Mouse (Mus musculus): ENCODE results near the gene Ccdc7a. TPM values are rescaled to one million over a fixed set of nuclear protein-coding genes. Genes with fewer than 3 reads are reported as not detected.
"Not testable (repeated sequence)": the region's sequence is repeated elsewhere in the genome, so short reads cannot be mapped to it uniquely, and the experiment has no call there.

The Ccdc7a gene
- polyA plus RNA-seq (2012; rRNA removed) = not detected in 2 replicates

DNA sequence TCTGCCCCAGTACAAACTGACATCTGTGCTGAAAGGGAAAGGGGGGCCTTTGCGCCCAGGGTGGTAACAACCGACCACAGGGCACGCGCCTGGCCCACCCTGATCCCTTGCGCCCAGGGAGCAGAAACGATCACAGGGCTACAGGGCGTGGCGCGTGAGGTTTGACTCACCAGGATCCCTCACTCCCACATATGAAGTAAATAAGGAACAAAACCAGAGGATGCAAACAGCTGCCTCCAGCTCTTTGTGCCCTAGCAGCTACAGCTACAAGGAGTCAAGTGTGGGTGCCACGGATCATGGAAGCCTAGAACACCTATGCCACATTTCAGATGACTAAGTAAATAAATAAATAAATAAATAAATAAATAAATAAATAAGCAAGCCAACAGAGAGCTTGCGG is at the start of gene Ccdc7a:
Gene Ccdc7a (minus strand): TSS at position 101 of the 400 bp plus-strand sequence.
- not testable (repeated sequence) for H3K27me3 ChIP-seq (replicated peaks; ENCODE audit: control insufficient read depth, insufficient read depth, low read length); H3K4me3 ChIP-seq (ENCODE audit: insufficient read depth, low read depth, low read length); H3K4me1 ChIP-seq (ENCODE audit: control insufficient read depth, insufficient read depth, low read length); DNase-seq; H3K27ac ChIP-seq (ENCODE audit: insufficient read depth, low read depth, low read length); H3K36me3 ChIP-seq (ENCODE audit: control insufficient read depth, insufficient read depth, low read length)
- 85% methylated on average over 2 of the region's 11 CpGs for WGBS

DNA sequence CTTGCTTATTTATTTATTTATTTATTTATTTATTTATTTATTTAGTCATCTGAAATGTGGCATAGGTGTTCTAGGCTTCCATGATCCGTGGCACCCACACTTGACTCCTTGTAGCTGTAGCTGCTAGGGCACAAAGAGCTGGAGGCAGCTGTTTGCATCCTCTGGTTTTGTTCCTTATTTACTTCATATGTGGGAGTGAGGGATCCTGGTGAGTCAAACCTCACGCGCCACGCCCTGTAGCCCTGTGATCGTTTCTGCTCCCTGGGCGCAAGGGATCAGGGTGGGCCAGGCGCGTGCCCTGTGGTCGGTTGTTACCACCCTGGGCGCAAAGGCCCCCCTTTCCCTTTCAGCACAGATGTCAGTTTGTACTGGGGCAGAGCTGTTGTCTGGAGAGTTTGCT is 1.5 kb upstream of the Ccdc7a start, which contains the start of gene Ccdc7b:
Gene Ccdc7b (plus strand): TSS at position 301 of the 400 bp plus-strand sequence.
- not testable (repeated sequence) for H3K4me3 ChIP-seq (ENCODE audit: insufficient read depth, low read depth, low read length); DNase-seq; H3K4me1 ChIP-seq (ENCODE audit: control insufficient read depth, insufficient read depth, low read length); H3K36me3 ChIP-seq (ENCODE audit: control insufficient read depth, insufficient read depth, low read length); H3K27ac ChIP-seq (ENCODE audit: insufficient read depth, low read depth, low read length); H3K27me3 ChIP-seq (replicated peaks; ENCODE audit: control insufficient read depth, insufficient read depth, low read length)
- WGBS = 60% methylated on average over 1 of the region's 10 CpGs

DNA sequence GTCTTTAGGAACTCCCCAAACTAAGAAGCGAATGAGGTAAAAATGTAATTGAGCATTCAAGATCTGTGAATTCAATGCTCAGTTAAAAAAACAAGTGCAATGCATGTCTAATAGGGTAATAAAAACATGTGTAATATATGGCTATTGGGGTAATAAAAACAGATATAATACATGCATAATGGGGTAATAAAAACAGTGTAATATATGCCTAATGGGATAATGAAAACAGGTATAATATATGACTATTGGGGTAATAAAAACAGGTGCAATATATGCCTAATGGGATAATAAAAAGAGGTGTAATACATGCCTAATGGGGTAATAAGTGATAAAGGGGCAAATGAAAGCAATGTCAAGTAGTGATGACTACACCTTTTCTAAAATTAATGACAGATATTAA is 73.9 kb downstream of the Ccdc7a start:
- Histone ChIP-seq H3K27me3 (replicated peaks; ENCODE audit: control insufficient read depth, insufficient read depth, low read length) (no peaks in the 10 kb centered on the region), H3K36me3 (ENCODE audit: control insufficient read depth, insufficient read depth, low read length) (no peaks in the 10 kb centered on the region), H3K4me3 (ENCODE audit: insufficient read depth, low read depth, low read length) (no peak overlapping the region), H3K4me1 (ENCODE audit: control insufficient read depth, insufficient read depth, low read length) (no peaks in the 10 kb centered on the region), H3K27ac (ENCODE audit: insufficient read depth, low read depth, low read length) (no peak overlapping the region)
- DNase-seq = no peak
- TF ChIP-seq POLR2A (IDR thresholded peaks at IDR 0.05; ENCODE audit: low read depth, low read length) = no peak
- 91% methylated on average over 1 of the region's 1 CpGs for WGBS

DNA sequence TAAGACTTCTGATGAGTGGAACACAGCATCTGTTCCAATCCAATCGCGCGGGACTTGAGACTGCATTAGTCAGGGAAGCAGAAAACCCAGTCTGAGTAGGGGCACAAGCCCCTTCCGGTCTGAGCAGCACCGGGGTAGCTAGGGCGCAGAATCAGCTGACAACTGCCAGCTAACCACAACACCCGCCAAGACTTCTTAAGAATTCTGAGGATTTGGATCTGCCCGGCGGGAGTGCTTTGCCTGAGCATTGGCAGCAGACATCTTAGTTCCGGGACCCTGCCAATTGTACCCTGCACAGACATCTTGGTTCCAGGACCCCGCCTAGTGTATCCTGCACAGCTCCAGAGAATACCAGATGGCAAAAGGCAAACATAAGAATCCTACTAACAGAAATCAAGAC is 116.4 kb downstream of the Ccdc7a start:
- H3K4me3 ChIP-seq (ENCODE audit: insufficient read depth, low read depth, low read length); H3K4me1 ChIP-seq (ENCODE audit: control insufficient read depth, insufficient read depth, low read length); H3K27ac ChIP-seq (ENCODE audit: insufficient read depth, low read depth, low read length); DNase-seq; H3K36me3 ChIP-seq (ENCODE audit: control insufficient read depth, insufficient read depth, low read length); H3K27me3 ChIP-seq (replicated peaks; ENCODE audit: control insufficient read depth, insufficient read depth, low read length): not testable (repeated sequence)
- 86% methylated on average over 11 of the region's 11 CpGs for WGBS

DNA sequence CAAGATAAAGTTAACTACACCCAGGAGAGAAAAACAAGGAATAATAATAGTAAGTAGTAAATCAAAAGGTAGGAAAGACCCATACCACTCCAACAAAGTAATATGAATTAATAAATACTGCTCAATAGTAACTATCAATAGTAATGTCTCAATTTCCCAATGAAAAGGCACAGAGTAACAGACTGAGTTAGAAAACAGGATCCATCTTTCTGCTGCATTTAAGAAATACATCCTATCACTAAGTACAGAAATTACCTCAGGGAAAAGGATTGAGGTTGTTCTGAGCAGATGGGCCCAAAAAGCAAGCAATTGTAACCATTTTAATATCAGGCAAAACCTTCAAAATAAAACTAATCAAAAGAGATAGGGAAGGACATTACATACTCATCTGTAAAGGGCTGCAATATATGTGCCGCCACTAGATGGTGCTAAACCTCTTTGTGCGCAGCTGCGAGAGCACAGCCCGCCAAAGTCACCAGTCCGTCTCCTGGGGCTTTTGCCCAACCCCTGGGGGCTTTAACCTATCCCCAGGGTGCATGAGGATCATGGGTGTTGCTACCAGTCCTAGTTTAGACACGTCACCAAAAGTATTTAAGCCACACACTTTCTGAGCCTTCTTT is 124.2 kb downstream of the Ccdc7a start:
- H3K27me3 ChIP-seq (replicated peaks; ENCODE audit: control insufficient read depth, insufficient read depth, low read length); H3K36me3 ChIP-seq (ENCODE audit: control insufficient read depth, insufficient read depth, low read length); H3K4me3 ChIP-seq (ENCODE audit: insufficient read depth, low read depth, low read length); H3K27ac ChIP-seq (ENCODE audit: insufficient read depth, low read depth, low read length); H3K4me1 ChIP-seq (ENCODE audit: control insufficient read depth, insufficient read depth, low read length): not testable (repeated sequence)
- DNase-seq = peak; percentile 47
- 1% methylated on average over 6 of the region's 6 CpGs for WGBS

DNA sequence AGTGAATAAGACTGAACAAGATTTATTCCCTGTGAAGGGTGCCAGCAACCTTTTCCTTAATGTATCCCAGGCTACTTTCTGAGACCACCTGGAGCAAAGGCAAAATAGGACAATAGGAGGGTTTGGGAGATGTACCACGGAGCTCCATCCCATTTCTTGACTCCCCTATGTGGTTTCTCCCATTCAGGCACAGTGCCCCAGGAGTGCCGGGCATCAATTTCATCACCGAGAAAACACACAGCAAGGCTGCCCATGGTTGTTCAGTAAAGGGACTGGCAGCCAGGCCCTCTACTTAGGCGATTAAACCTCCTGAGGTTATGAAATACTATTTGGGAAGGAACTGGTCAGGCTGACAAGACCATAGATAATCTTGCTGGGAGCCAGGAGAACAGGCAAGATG is 131.9 kb downstream of the Ccdc7a start:
- TF ChIP-seq CTCF (conservative IDR thresholded peaks at IDR 0.05; ENCODE audit: insufficient read depth, insufficient read length, low read depth, low read length) = no peak
- no peak for TF ChIP-seq POLR2A (IDR thresholded peaks at IDR 0.05; ENCODE audit: low read depth, low read length)
- no peak overlapping the region for H3K27ac ChIP-seq (ENCODE audit: insufficient read depth, low read depth, low read length)
- no peak for DNase-seq

DNA sequence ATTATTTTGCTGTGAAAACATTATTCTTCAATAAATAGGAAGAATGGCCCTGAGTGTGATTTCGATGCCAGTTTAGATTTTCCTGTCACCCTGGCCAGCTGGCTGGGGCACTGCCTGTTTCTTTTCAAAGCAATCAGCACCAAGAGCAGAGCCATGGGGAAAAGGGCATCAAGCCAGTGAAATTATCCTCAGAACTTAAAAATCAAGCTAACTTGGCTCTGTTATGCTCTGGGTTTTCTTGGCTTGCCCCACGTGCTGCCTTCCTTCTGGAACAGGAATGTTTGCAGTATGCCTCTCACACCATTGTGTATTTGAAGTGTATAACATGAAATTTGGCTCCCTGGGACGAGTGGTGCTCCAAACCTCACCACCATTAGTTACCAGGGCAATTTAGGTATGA is 182.6 kb downstream of the Ccdc7a start:
- DNase-seq = no peak
- no peak overlapping the region for H3K4me3 ChIP-seq (ENCODE audit: insufficient read depth, low read depth, low read length)
- no peak overlapping the region for H3K27ac ChIP-seq (ENCODE audit: insufficient read depth, low read depth, low read length)
- no peaks in the 10 kb centered on the region for H3K27me3 ChIP-seq (replicated peaks; ENCODE audit: control insufficient read depth, insufficient read depth, low read length)
- no peaks in the 10 kb centered on the region for H3K36me3 ChIP-seq (ENCODE audit: control insufficient read depth, insufficient read depth, low read length)
- no peaks in the 10 kb centered on the region for H3K4me1 ChIP-seq (ENCODE audit: control insufficient read depth, insufficient read depth, low read length)
- TF ChIP-seq CTCF (conservative IDR thresholded peaks at IDR 0.05; ENCODE audit: insufficient read depth, insufficient read length, low read depth, low read length) = no peak
- no peak for TF ChIP-seq POLR2A (IDR thresholded peaks at IDR 0.05; ENCODE audit: low read depth, low read length)
- 55% methylated on average over 3 of the region's 3 CpGs for WGBS

More for the DNA sequence above, 131.9 kb downstream of the Ccdc7a start:
- no peak overlapping the region for H3K4me3 ChIP-seq (ENCODE audit: insufficient read depth, low read depth, low read length)
- no peaks in the 10 kb centered on the region for H3K36me3 ChIP-seq (ENCODE audit: control insufficient read depth, insufficient read depth, low read length)
- WGBS = 66% methylated on average over 4 of the region's 4 CpGs
- H3K27me3 ChIP-seq (replicated peaks; ENCODE audit: control insufficient read depth, insufficient read depth, low read length) = no peaks in the 10 kb centered on the region
- H3K4me1 ChIP-seq (ENCODE audit: control insufficient read depth, insufficient read depth, low read length) = no peaks in the 10 kb centered on the region

DNA sequence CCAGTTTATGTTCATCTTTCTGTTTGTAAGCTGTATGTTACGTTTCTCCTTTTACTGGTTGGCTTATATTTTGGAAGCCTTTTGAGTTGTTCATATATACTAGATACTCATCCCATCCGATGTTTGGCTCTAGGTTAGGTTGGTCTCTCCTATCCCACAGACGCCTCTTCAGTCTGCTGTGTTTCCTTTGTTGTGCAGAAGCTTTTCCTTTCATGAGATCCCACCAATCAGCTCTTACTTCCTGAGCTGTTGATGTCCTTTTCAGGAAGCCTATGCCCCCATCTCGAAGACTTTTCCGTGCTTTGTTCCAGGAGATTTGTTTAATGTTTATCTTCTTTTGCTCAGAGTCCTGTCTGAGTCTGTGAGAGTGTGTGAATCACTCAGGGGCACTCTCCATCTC is 221.6 kb downstream of the Ccdc7a start:
- Histone ChIP-seq H3K4me3 (ENCODE audit: insufficient read depth, low read depth, low read length) (no peak overlapping the region), H3K4me1 (ENCODE audit: control insufficient read depth, insufficient read depth, low read length) (no peaks in the 10 kb centered on the region), H3K36me3 (ENCODE audit: control insufficient read depth, insufficient read depth, low read length) (no peaks in the 10 kb centered on the region), H3K27ac (ENCODE audit: insufficient read depth, low read depth, low read length) (no peak overlapping the region), H3K27me3 (replicated peaks; ENCODE audit: control insufficient read depth, insufficient read depth, low read length) (no peaks in the 10 kb centered on the region)
- no peak for TF ChIP-seq POLR2A (IDR thresholded peaks at IDR 0.05; ENCODE audit: low read depth, low read length)
- no peak for TF ChIP-seq CTCF (conservative IDR thresholded peaks at IDR 0.05; ENCODE audit: insufficient read depth, insufficient read length, low read depth, low read length)
- 44% methylated on average over 5 of the region's 5 CpGs for WGBS
- no peak for DNase-seq
